Mouse (Mus musculus): ENCODE data around the gene Atxn10.

DNA sequence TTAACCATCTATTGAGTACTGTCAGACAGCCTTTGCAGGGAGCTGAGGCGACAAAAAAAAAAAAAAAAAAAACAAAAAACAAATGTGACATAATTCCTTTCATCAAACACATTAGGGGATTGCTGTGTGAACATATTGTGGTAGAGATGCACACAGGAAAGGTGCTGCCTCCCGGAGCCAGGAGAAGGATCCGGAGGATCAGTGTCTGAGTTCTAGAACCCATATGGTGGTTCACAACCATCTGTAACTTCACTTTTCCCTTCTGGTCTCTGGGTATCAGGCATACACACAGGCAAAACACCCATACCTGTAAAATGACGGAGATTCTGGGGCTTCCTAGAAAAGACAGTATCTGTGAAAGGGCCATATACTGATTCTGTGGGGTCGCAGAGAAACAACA lies 1.9 kb downstream of the Atxn10 start:
- TF ChIP-seq CTCF (IDR thresholded peaks at IDR 0.05; ENCODE audit: control insufficient read depth, insufficient read depth, low read length) (no peak), POLR2A (IDR thresholded peaks at IDR 0.05; ENCODE audit: borderline replicate concordance, control insufficient read depth, low read depth, low read length) (no peak)

Data from bone marrow, adult 2 months (tissue).